ENCODE assay signal across 17 mouse cellular contexts in genomic region chr9:73774616-73775015, GRCm38 (mm10).
DNase-seq lines count a peak whose midpoint lies in the region; TF ChIP-seq lines count a peak whose summit lies in the region.
"Had no signal": no experiment of that assay in that cellular context is flagged by ENCODE, and none has a peak within 500 bp of the region (broad histone marks: within the 10 kb centered on the region; RNA-seq: fewer than 3 reads in every experiment).

No protein-coding gene starts in this region.

- no peak overlapping the region for H3K4me3 ChIP-seq in cerebellum, adult 2 months (replicated peaks; ENCODE audit: insufficient read depth, low read depth, low read length)
- H3K4me3 ChIP-seq: embryonic facial prominence, embryonic 12.5 days; heart, embryonic 10.5 days; hindbrain, embryonic 13.5 days had no signal

- H3K27me3 ChIP-seq in cerebellum, adult 2 months (ENCODE audit: control insufficient read depth, insufficient read depth, low read length) = no peaks in the 10 kb centered on the region
- H3K27me3 ChIP-seq: embryonic facial prominence, embryonic 12.5 days; hindbrain, embryonic 13.5 days had no signal

- WGBS in cerebellum, adult 2 months = 13% methylated on average over 4 of the region's 4 CpGs

- TF ChIP-seq CTCF in cerebellum, adult 2 months (IDR thresholded peaks at IDR 0.05; ENCODE audit: borderline replicate concordance, insufficient read depth, low read depth, low read length) = no peak

- TF ChIP-seq POLR2A in cerebellum, adult 2 months (IDR thresholded peaks at IDR 0.05; ENCODE audit: borderline replicate concordance, insufficient read depth, low read length) = no peak

- intact Hi-C loops in heart, postnatal 25 days (cut with DNase I) = no loop called here

- H3K27ac ChIP-seq in cerebellum, adult 2 months (ENCODE audit: insufficient read depth, low read length) = no peak overlapping the region
- H3K27ac ChIP-seq: embryonic facial prominence, embryonic 12.5 days; heart, embryonic 10.5 days; hindbrain, embryonic 13.5 days had no signal

- H3K4me1 ChIP-seq in cerebellum, adult 2 months (ENCODE audit: control insufficient read depth, insufficient read depth, low read length) = peaks cover 7% of the 10 kb centered on the region; the same call in 1 of the 2 replicates
- H3K4me1 ChIP-seq: embryonic facial prominence, embryonic 12.5 days; heart, embryonic 10.5 days; hindbrain, embryonic 13.5 days had no signal

- DNase-seq in Muller cell, postnatal 12 days (ENCODE audit: inconsistent ontology term) = peak; percentile 79
- peak; percentile 84 for DNase-seq in brain, adult 2 months (ENCODE audit: low read depth, low spot score)
- DNase-seq in cerebellum, adult 2 months = peak; percentile 32 to 76
- DNase-seq in cerebellum, postnatal 10 days = peak; percentile 21 to 50
- no peak for DNase-seq in heart, postnatal 25 days (ENCODE audit: low spot score)
- no peak for DNase-seq in kidney, postnatal 10 days
- DNase-seq in c-Kit-positive CD71-positive TER-119-positive erythroid progenitor cells, embryonic 14.5 days (ENCODE audit: low spot score) = no peak
- no peak for DNase-seq in gastrocnemius, adult 18-20 months (ENCODE audit: low spot score)
- DNase-seq: adrenal gland, adult 8-10 months; embryo, embryonic 11 days; heart, adult 18-20 months; heart, postnatal 10 days; kidney, adult 11 months; kidney, adult 9 months had no signal

Comparison
In these comparisons a context has a peak if more than half of its experiments do, and no peak if none do; other contexts are left out.
1. DNase-seq: peak in Muller cell, postnatal 12 days (single experiment), brain, adult 2 months (single experiment), cerebellum, adult 2 months (2 of 2) and cerebellum, postnatal 10 days (2 of 2); none in heart, postnatal 25 days (single experiment), kidney, postnatal 10 days (single experiment), c-Kit-positive CD71-positive TER-119-positive erythroid progenitor cells, embryonic 14.5 days (single experiment) and gastrocnemius, adult 18-20 months (single experiment).